Mouse (Mus musculus) lung, embryonic 15.5 days (tissue): ENCODE measurements at regions not wholly inside any gene's neighbourhood (a gene's known extent, or its start where the extent isn't known, plus 50 kb on each side); places are given as distances from the start of the nearest gene placed in this dataset.

ENCODE experiments used
- ATAC-seq: fragments of 200-750 bp; cut with Nextera tagmentation; 2 replicates; pipeline ENCODE4 v1.8.0; 2017; ENCODE audit warnings: moderate number of reproducible peaks, borderline replicate concordance; ENCODE audit not compliant: low FRiP score, low TSS enrichment; ENCODE audit errors: extremely low read depth
- H3K27ac ChIP-seq: fragments of 300-500 bp; sonication (generic); 2 replicates; pipeline ENCODE4 v1.5.1; 2015; ENCODE audit warnings: moderate library complexity, mild to moderate bottlenecking, inconsistent platforms
- H3K27me3 ChIP-seq: fragments of 300-500 bp; sonication (generic); 2 replicates; pipeline ENCODE4 v1.6.1; 2015; ENCODE audit warnings: inconsistent platforms
- H3K36me3 ChIP-seq: fragments of 300-500 bp; sonication (generic); 2 replicates; pipeline ENCODE4 v1.6.1; 2015; ENCODE audit warnings: inconsistent platforms
- H3K4me1 ChIP-seq: fragments of 300-500 bp; sonication (generic); 2 replicates; pipeline ENCODE4 v1.6.1; 2015; ENCODE audit warnings: inconsistent platforms
- H3K4me2 ChIP-seq: fragments of 300-500 bp; sonication (generic); 2 replicates; pipeline ENCODE4 v1.6.1; 2015; ENCODE audit warnings: inconsistent platforms, mild to moderate bottlenecking, moderate library complexity
- H3K4me3 ChIP-seq: fragments of 300-500 bp; sonication (generic); 2 replicates; pipeline ENCODE4 v1.5.1; 2015; ENCODE audit warnings: mild to moderate bottlenecking, inconsistent platforms
- H3K9ac ChIP-seq: fragments of 300-500 bp; sonication (generic); 2 replicates; pipeline ENCODE4 v1.6.1; 2015; ENCODE audit warnings: inconsistent platforms
- H3K9me3 ChIP-seq: fragments of 300-500 bp; sonication (generic); 2 replicates; pipeline ENCODE4 v1.6.1; 2016; ENCODE audit warnings: inconsistent platforms
- WGBS: fragments of 180-500 bp; shearing (Covaris S2); methylation state at CpG from one replicate; pipeline ENCODE4 v1.1.7; 2015; 5-methylcytosine and 5-hydroxymethylcytosine counted together

- no peak overlapping the region for H3K9ac ChIP-seq
- H3K4me2 ChIP-seq, result no peak overlapping the region
- no peak overlapping the region for H3K4me3 ChIP-seq
- 70% methylated on average over 3 of the region's 3 CpGs for WGBS
- no peaks in the 10 kb centered on the region for H3K9me3 ChIP-seq
- no peak overlapping the region for H3K27ac ChIP-seq
- H3K36me3 ChIP-seq, result no peaks in the 10 kb centered on the region
- no peaks in the 10 kb centered on the region for H3K27me3 ChIP-seq
- H3K4me1 ChIP-seq, result no peaks in the 10 kb centered on the region
- ATAC-seq, result no peak
Observed at GRCm38 (mm10) chr1:56063474-56063873, 573.8 kb downstream of the Hsfy2 start.
